23 mouse cellular contexts compared by ENCODE assay signal in genomic region chr11:68536026-68536425, GRCm38 (mm10). TPM values are rescaled to one million over a fixed set of nuclear protein-coding genes. Genes with fewer than 3 reads are reported as not detected.
"Had no signal": no experiment of that assay in that cellular context is flagged by ENCODE, and none has a peak within 500 bp of the region (broad histone marks: within the 10 kb centered on the region; RNA-seq: fewer than 3 reads in every experiment).

No protein-coding gene starts in this region.

- H3K27ac ChIP-seq: limb, embryonic 15.5 days; liver, embryonic 14.5 days; neural tube, embryonic 13.5 days had no signal

- H3K27me3 ChIP-seq: neural tube, embryonic 13.5 days had no signal

- H3K4me1 ChIP-seq: neural tube, embryonic 13.5 days had no signal

- DNase-seq: kidney, adult 18-20 months; kidney, adult 9 months; kidney, postnatal 14 days; liver, postnatal 0 days; lung, postnatal 36 days; spleen, adult 18-20 months; thymus, adult 2 months; thymus, postnatal 14 days; thymus, postnatal 4 days had no signal

- H3K4me2 ChIP-seq: limb, embryonic 15.5 days; liver, embryonic 11.5 days; neural tube, embryonic 13.5 days had no signal

- H3K9me3 ChIP-seq: limb, embryonic 15.5 days; megakaryocyte, embryonic 14.5 days; midbrain, embryonic 10.5 days; neural tube, embryonic 13.5 days had no signal

- ATAC-seq: intestine, embryonic 16.5 days; liver, postnatal 0 days had no signal

- H3K4me3 ChIP-seq: limb, embryonic 15.5 days; midbrain, embryonic 10.5 days; neural tube, embryonic 13.5 days had no signal

- H3K9ac ChIP-seq: limb, embryonic 15.5 days; liver, embryonic 14.5 days; liver, postnatal 0 days; lung, embryonic 14.5 days; neural tube, embryonic 13.5 days had no signal

- H3K36me3 ChIP-seq: limb, embryonic 15.5 days; midbrain, embryonic 10.5 days; neural tube, embryonic 13.5 days had no signal

RNA-seq across cellular contexts. Expression of gene Mfsd6l, which starts 20.0 kb away (rescaled TPM):
- total RNA-seq: layer of hippocampus, adult 18-20 months; layer of hippocampus, postnatal 36 days; left cerebral cortex, postnatal 14 days had no signal
- polyA plus RNA-seq: limb, embryonic 11.5 days; liver, embryonic 11.5 days; midbrain, embryonic 10.5 days; midbrain, embryonic 14.5 days; neural tube, embryonic 13.5 days had no signal

RNA-seq across cellular contexts. Expression of gene Ccdc42, which starts 50.8 kb away (rescaled TPM):
- total RNA-seq: neutrophil, adult 5-6 weeks had no signal
- polyA plus RNA-seq: intestine, embryonic 16.5 days; liver, postnatal 0 days; midbrain, embryonic 14.5 days; thymus, adult 2 months had no signal
